Mouse (Mus musculus): ENCODE data around the gene Prima1. TPM values are rescaled to one million over a fixed set of nuclear protein-coding genes. Genes with fewer than 3 reads are reported as not detected.

The Prima1 gene
- total and polyA plus RNA-seq, 3 experiments: not detected

- no peak overlapping the region for H3K4me3 ChIP-seq (ENCODE audit: control insufficient read depth in 1 of 2, insufficient read depth in 1 of 2, low read depth in 2 of 2, low read length in 2 of 2)
Observed at GRCm38 (mm10) chr12:103266605-103267004, 24.7 kb upstream of the Prima1 start.

GRCm38 (mm10) chr12:103262017-103262865, 20.3 kb upstream of the Prima1 start:
- no peak for DNase-seq (ENCODE audit: low read depth, low spot score)
- Histone ChIP-seq H3K9ac (ENCODE audit: control insufficient read depth, low read depth, low read length, poor library complexity, severe bottlenecking) (no peak overlapping the region), H3K79me2 (ENCODE audit: control insufficient read depth, insufficient read depth, low read length, poor library complexity) (no peaks in the 10 kb centered on the region), H3K27ac (ENCODE audit: control insufficient read depth, low read depth, low read length) (no peak overlapping the region), H3K4me3 (ENCODE audit: control insufficient read depth in 1 of 2, insufficient read depth in 1 of 2, low read depth in 2 of 2, low read length in 2 of 2) (no peak overlapping the region), H3K4me1 (ENCODE audit: control insufficient read depth in 1 of 2, insufficient read depth in 2 of 2, low read length in 2 of 2) (no peaks in the 10 kb centered on the region), H3K36me3 (ENCODE audit: control insufficient read depth in 1 of 2, insufficient read depth in 2 of 2, low read length in 2 of 2) (no peaks in the 10 kb centered on the region), H3K27me3 (ENCODE audit: control insufficient read depth in 1 of 2, insufficient read depth in 2 of 2, low read length in 2 of 2) (no peaks in the 10 kb centered on the region), H3K9me3 (replicated peaks; ENCODE audit: insufficient read depth, low read length) (no peaks in the 10 kb centered on the region)
- no peak for TF ChIP-seq GATA1 (IDR thresholded peaks at IDR 0.05; ENCODE audit: low read depth, low read length)
- peak in 1 of 3 experiments; percentile 10; a peak in 2 of 6 replicates for TF ChIP-seq CTCF (IDR thresholded peaks at IDR 0.05 in 2 of 3, conservative IDR thresholded peaks at IDR 0.05 in 1 of 3; ENCODE audit: control insufficient read depth in 1 of 3, insufficient read depth in 1 of 3, low read depth in 2 of 3, low read length in 3 of 3, poor library complexity in 1 of 3, severe bottlenecking in 1 of 3)

More at GRCm38 (mm10) chr12:103266605-103267004, 24.7 kb upstream of the Prima1 start:
- Histone ChIP-seq H3K9ac (ENCODE audit: control insufficient read depth, low read depth, low read length, poor library complexity, severe bottlenecking) (no peak overlapping the region), H3K79me2 (ENCODE audit: control insufficient read depth, insufficient read depth, low read length, poor library complexity) (no peaks in the 10 kb centered on the region), H3K27me3 (ENCODE audit: control insufficient read depth in 1 of 2, insufficient read depth in 2 of 2, low read length in 2 of 2) (no peaks in the 10 kb centered on the region), H3K9me3 (replicated peaks; ENCODE audit: insufficient read depth, low read length) (no peaks in the 10 kb centered on the region), H3K27ac (ENCODE audit: control insufficient read depth, low read depth, low read length) (no peak overlapping the region), H3K36me3 (ENCODE audit: control insufficient read depth in 1 of 2, insufficient read depth in 2 of 2, low read length in 2 of 2) (no peaks in the 10 kb centered on the region), H3K4me1 (ENCODE audit: control insufficient read depth in 1 of 2, insufficient read depth in 2 of 2, low read length in 2 of 2) (no peaks in the 10 kb centered on the region)
- TF ChIP-seq BHLHE40 (IDR thresholded peaks at IDR 0.05; ENCODE audit: borderline replicate concordance, low read depth, low read length): no peak
- no peak for TF ChIP-seq JUND (IDR thresholded peaks at IDR 0.05; ENCODE audit: low read depth, low read length)
- TF ChIP-seq UBTF (IDR thresholded peaks at IDR 0.05; ENCODE audit: borderline replicate concordance, insufficient read depth, low read depth, low read length): no peak
- TF ChIP-seq ZC3H11A (IDR thresholded peaks at IDR 0.05; ENCODE audit: low read depth, low read length): no peak
- TF ChIP-seq MYC (IDR thresholded peaks at IDR 0.05; ENCODE audit: low read depth, low read length): no peak
- no peak for TF ChIP-seq TAL1 (IDR thresholded peaks at IDR 0.05; ENCODE audit: low read length)
- TF ChIP-seq CTCF (IDR thresholded peaks at IDR 0.05 in 2 of 3, conservative IDR thresholded peaks at IDR 0.05 in 1 of 3; ENCODE audit: control insufficient read depth in 1 of 3, insufficient read depth in 1 of 3, low read depth in 2 of 3, low read length in 3 of 3, poor library complexity in 1 of 3, severe bottlenecking in 1 of 3): no peak
- no peak for TF ChIP-seq MYB (IDR thresholded peaks at IDR 0.05; ENCODE audit: low read depth, low read length)
- no peak for TF ChIP-seq RAD21 (IDR thresholded peaks at IDR 0.05; ENCODE audit: low read depth, low read length)
- no peak for TF ChIP-seq ZNF384 (IDR thresholded peaks at IDR 0.05; ENCODE audit: low read depth, low read length)
- no peak for TF ChIP-seq MXI1 (IDR thresholded peaks at IDR 0.05; ENCODE audit: low read depth, low read length)
- no peak for TF ChIP-seq ZKSCAN1 (IDR thresholded peaks at IDR 0.05; ENCODE audit: low read depth, low read length)
- TF ChIP-seq CHD2 (IDR thresholded peaks at IDR 0.05; ENCODE audit: low read length): no peak
- no peak for DNase-seq (ENCODE audit: low read depth, low spot score)
